Mouse (Mus musculus) C2C12 (cell line): ENCODE results near the gene Zzz3.

Source experiments
- CTCF ChIP-seq: IDR thresholded peaks from one replicate; pipeline ENCODE4 v1.5.1; 2011; ENCODE audit not compliant: control insufficient read depth, insufficient read depth, insufficient read length
- MAX ChIP-seq: IDR thresholded peaks from one replicate; pipeline ENCODE4 v1.6.1; 2011; ENCODE audit warnings: mild to moderate bottlenecking, control low read depth
- USF1 ChIP-seq: IDR thresholded peaks from one replicate; pipeline ENCODE4 v1.6.1; 2011; ENCODE audit warnings: low read depth, mild to moderate bottlenecking, control low read depth, moderate library complexity

- no peak for TF ChIP-seq CTCF
- no peak for TF ChIP-seq USF1
- no peak for TF ChIP-seq MAX
These were observed 51.7 kb downstream of the Zzz3 start for GRCm38 (mm10) chr3:152446966-152447365.
